Mouse (Mus musculus): ENCODE data around the gene Fam81a. TPM values are rescaled to one million over a fixed set of nuclear protein-coding genes. Genes with fewer than 3 reads are reported as not detected.

The Fam81a gene
- polyA plus RNA-seq, 1 experiment from 2014 or later, result 5.9 TPM

DNA sequence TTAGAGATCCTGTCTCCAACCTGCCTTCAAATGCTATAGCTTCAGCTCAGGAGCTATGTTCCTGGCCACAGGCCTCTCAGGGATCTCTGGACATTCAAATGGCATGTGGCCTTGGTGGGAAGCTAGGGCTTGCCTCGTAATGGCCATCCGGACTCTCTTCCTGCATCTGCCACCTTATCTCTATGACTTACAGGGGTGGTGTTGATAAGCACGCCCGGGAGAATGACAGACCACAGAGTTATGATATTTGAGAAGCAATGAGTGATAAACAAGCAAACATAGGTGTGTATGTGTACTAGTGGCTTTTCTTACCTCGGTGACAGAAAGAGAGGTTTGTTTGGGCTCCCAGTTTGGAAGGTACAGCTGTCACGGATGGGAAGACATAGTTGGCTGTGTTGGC, 96.1 kb downstream of the Fam81a start:
- Histone ChIP-seq H3K4me3 (replicated peaks; ENCODE audit: low read depth, low read length) (no peak overlapping the region), H3K9me3 (ENCODE audit: control insufficient read depth, low read length) (no peaks in the 10 kb centered on the region), H3K27ac (replicated peaks; ENCODE audit: low read depth, low read length) (no peak overlapping the region), H3K36me3 (ENCODE audit: control insufficient read depth, insufficient read depth, low read length) (no peaks in the 10 kb centered on the region), H3K4me2 (ENCODE audit: low read length) (no peak overlapping the region), H3K9ac (replicated peaks; ENCODE audit: low read length) (no peak overlapping the region), H3K27me3 (ENCODE audit: control insufficient read depth, insufficient read depth, low read length) (no peaks in the 10 kb centered on the region), H3K4me1 (ENCODE audit: control insufficient read depth, insufficient read depth, low read length) (no peaks in the 10 kb centered on the region)
- WGBS, result 95% methylated on average over 6 of the region's 6 CpGs
- DNase-seq (no peak), ATAC-seq (ENCODE audit: low FRiP score, low TSS enrichment) (no peak)

DNA sequence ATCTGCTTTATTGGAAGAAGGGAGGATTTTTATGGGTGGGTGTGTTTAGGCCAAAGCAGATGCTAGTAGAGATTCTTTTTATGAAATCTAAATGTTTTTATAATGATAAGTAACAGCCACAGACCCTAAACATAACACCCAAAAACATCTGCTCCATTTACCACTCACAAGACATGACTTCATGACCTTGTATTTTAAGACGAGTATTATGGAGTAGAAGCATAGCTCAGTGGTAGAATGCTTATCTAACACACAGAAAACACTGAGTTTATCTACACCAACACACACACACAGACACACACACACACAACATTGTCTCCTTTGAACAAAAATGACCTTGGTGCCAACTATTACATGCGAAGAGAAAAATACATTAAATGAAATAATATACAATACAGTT, 97.5 kb downstream of the Fam81a start:
- no peaks in the 10 kb centered on the region for H3K36me3 ChIP-seq (ENCODE audit: control insufficient read depth, insufficient read depth, low read length)
- ATAC-seq (ENCODE audit: low FRiP score, low TSS enrichment) (no peak), DNase-seq (no peak)
- H3K4me1 ChIP-seq (ENCODE audit: control insufficient read depth, insufficient read depth, low read length), result no peaks in the 10 kb centered on the region
- no peak overlapping the region for H3K4me3 ChIP-seq (replicated peaks; ENCODE audit: low read depth, low read length)
- no peaks in the 10 kb centered on the region for H3K27me3 ChIP-seq (ENCODE audit: control insufficient read depth, insufficient read depth, low read length)
- H3K4me2 ChIP-seq (ENCODE audit: low read length), result no peak overlapping the region
- H3K9me3 ChIP-seq (ENCODE audit: control insufficient read depth, low read length), result no peaks in the 10 kb centered on the region
- WGBS, result 81% methylated on average over 2 of the region's 2 CpGs
- H3K9ac ChIP-seq (replicated peaks; ENCODE audit: low read length), result no peak overlapping the region
- no peak overlapping the region for H3K27ac ChIP-seq (replicated peaks; ENCODE audit: low read depth, low read length)

DNA sequence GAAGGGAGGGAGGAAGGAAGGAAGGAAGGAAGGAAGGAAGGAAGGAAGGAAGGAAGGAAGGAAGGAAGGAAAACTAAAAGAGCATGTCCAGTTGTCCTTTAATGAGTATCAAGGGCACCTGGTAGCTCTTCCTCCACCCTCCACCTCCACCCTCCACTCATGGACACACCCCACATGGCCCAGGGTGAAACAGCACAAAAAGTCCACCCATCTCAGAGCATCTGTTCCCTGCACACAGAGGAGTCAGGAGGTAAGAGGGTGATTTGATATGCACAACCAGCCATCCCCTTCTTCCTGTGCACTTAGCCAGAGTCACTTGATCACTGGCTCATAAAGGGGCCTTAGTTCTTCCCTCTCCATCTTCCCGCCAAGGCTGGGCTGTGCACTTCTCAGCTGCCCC, 99.4 kb downstream of the Fam81a start:
- DNase-seq (no peak), ATAC-seq (ENCODE audit: low FRiP score, low TSS enrichment) (no peak)
- H3K27me3 ChIP-seq (ENCODE audit: control insufficient read depth, insufficient read depth, low read length), result no peaks in the 10 kb centered on the region
- no peaks in the 10 kb centered on the region for H3K36me3 ChIP-seq (ENCODE audit: control insufficient read depth, insufficient read depth, low read length)
- H3K27ac ChIP-seq (replicated peaks; ENCODE audit: low read depth, low read length), result no peak overlapping the region
- no peak overlapping the region for H3K4me3 ChIP-seq (replicated peaks; ENCODE audit: low read depth, low read length)
- H3K4me2 ChIP-seq (ENCODE audit: low read length), result no peak overlapping the region
- 63% methylated on average over 1 of the region's 1 CpGs for WGBS
- H3K9ac ChIP-seq (replicated peaks; ENCODE audit: low read length), result no peak overlapping the region
- H3K4me1 ChIP-seq (ENCODE audit: control insufficient read depth, insufficient read depth, low read length), result no peaks in the 10 kb centered on the region
- H3K9me3 ChIP-seq (ENCODE audit: control insufficient read depth, low read length), result no peaks in the 10 kb centered on the region

DNA sequence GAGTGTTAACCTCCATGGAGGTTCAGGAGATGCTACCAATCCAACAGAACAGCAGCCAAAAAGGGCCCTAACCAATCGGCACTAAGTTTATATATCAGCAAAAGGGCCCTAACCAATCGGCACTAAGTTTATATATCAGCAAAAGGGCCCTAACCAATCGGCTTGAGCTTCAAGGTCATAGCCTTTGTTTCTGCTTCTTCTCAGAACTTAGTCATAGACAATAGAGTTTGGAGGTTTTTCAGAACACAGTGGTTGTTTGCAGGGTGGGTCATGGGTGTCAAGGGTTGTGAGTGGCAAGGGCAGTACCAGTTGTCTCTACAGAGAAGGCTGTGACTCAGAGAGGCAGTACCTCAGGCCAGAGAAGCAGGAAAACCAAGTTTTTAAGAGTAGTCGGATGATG, 100.2 kb downstream of the Fam81a start:
- H3K9ac ChIP-seq (replicated peaks; ENCODE audit: low read length), result no peak overlapping the region
- ATAC-seq (ENCODE audit: low FRiP score, low TSS enrichment) (no peak), DNase-seq (no peak)
- no peak overlapping the region for H3K27ac ChIP-seq (replicated peaks; ENCODE audit: low read depth, low read length)
- 92% methylated on average over 4 of the region's 4 CpGs for WGBS
- no peaks in the 10 kb centered on the region for H3K27me3 ChIP-seq (ENCODE audit: control insufficient read depth, insufficient read depth, low read length)
- no peak overlapping the region for H3K4me2 ChIP-seq (ENCODE audit: low read length)
- H3K4me1 ChIP-seq (ENCODE audit: control insufficient read depth, insufficient read depth, low read length), result no peaks in the 10 kb centered on the region
- H3K9me3 ChIP-seq (ENCODE audit: control insufficient read depth, low read length), result no peaks in the 10 kb centered on the region
- H3K4me3 ChIP-seq (replicated peaks; ENCODE audit: low read depth, low read length), result no peak overlapping the region
- H3K36me3 ChIP-seq (ENCODE audit: control insufficient read depth, insufficient read depth, low read length), result no peaks in the 10 kb centered on the region

DNA sequence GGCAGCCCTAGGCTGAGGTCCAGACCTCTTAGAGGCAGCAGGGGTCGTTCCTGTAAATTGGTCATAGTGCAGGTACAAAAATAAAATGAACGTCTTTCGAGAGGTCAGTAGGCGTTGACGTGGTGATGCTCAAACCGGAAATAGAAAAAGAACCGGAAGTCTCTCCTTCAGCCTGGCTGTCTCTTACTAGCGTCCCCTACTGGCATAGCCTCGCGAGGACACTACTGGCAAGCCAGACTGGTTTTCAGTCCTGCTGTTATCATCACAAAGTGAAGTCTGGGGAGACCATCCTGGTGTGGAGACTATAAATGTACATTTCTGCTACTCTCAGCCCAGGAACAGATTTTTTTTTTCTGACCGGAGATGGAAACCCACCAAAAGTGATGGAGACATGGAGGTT, 101.8 kb downstream of the Fam81a start:
- no peak overlapping the region for H3K4me3 ChIP-seq (replicated peaks; ENCODE audit: low read depth, low read length)
- no peak overlapping the region for H3K9ac ChIP-seq (replicated peaks; ENCODE audit: low read length)
- WGBS, result 87% methylated on average over 11 of the region's 11 CpGs
- ATAC-seq (ENCODE audit: low FRiP score, low TSS enrichment) (no peak), DNase-seq (no peak)
- H3K4me1 ChIP-seq (ENCODE audit: control insufficient read depth, insufficient read depth, low read length), result no peaks in the 10 kb centered on the region
- no peak overlapping the region for H3K27ac ChIP-seq (replicated peaks; ENCODE audit: low read depth, low read length)
- H3K4me2 ChIP-seq (ENCODE audit: low read length), result no peak overlapping the region
- H3K27me3 ChIP-seq (ENCODE audit: control insufficient read depth, insufficient read depth, low read length), result no peaks in the 10 kb centered on the region
- no peaks in the 10 kb centered on the region for H3K9me3 ChIP-seq (ENCODE audit: control insufficient read depth, low read length)
- no peaks in the 10 kb centered on the region for H3K36me3 ChIP-seq (ENCODE audit: control insufficient read depth, insufficient read depth, low read length)

DNA sequence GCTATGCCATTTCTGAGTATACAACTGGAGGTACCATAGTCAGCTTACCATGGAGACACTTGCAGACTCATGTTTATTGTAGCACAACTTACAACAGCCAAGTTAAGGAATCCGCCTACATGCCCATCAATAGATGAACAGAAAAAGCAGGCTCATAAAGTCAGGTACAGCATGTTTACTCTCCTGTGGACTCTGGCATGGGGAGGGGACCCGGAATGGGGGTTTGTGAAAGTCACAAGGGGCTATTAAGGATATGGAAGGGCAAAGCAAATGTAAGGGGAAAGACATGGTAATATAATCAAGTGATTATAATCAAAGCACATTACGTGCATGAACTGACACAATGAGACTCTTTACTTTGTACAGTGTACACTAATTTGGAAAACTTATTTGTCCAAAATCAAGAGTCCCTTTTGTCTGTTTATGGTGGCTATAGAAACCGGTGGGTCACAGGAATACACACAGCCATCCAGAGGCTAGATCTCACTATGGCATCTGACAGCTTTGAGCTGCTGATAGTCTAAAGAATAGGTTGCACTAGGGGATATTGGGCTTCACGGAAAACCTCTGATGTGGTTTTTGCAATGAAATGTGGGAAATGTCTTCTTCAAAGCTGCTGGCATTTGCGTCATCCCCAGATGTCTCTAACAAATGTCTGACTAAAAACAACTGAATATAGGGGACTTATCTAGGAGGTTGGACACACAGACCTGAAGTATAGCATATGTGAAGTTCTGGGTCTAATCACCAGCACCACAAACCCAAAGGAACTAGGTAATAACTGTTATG, 102.6 kb downstream of the Fam81a start:
- Histone ChIP-seq H3K36me3 (ENCODE audit: control insufficient read depth, insufficient read depth, low read length) (no peaks in the 10 kb centered on the region), H3K4me3 (replicated peaks; ENCODE audit: low read depth, low read length) (no peak overlapping the region), H3K9ac (replicated peaks; ENCODE audit: low read length) (no peak overlapping the region), H3K4me1 (ENCODE audit: control insufficient read depth, insufficient read depth, low read length) (no peaks in the 10 kb centered on the region), H3K9me3 (ENCODE audit: control insufficient read depth, low read length) (no peaks in the 10 kb centered on the region), H3K27me3 (ENCODE audit: control insufficient read depth, insufficient read depth, low read length) (no peaks in the 10 kb centered on the region), H3K27ac (replicated peaks; ENCODE audit: low read depth, low read length) (no peak overlapping the region), H3K4me2 (ENCODE audit: low read length) (no peak overlapping the region)
- ATAC-seq (ENCODE audit: low FRiP score, low TSS enrichment) (no peak), DNase-seq (no peak)
- whole genome bisulfite sequencing, result 88% methylated on average over 6 of the region's 6 CpGs

Other genes with a start within 250 kb of the Fam81a start
- gene Bnip2, start 153.1 kb downstream of the Fam81a start, polyA plus RNA-seq (2014; fragmentation: Nextera tagmentation; extraction: Ambion mirVana), result 74.8 and 92.8 TPM in 2 replicates
- gene Gtf2a2, start 130.0 kb downstream of the Fam81a start, polyA plus RNA-seq (2014; fragmentation: Nextera tagmentation; extraction: Ambion mirVana), result 205 and 227 TPM in 2 replicates
- gene Gcnt3, start 104.5 kb downstream of the Fam81a start, polyA plus RNA-seq (2014; fragmentation: Nextera tagmentation; extraction: Ambion mirVana), result not detected in 2 replicates
- gene Myo1e, start 64.8 kb upstream of the Fam81a start, polyA plus RNA-seq (2014; fragmentation: Nextera tagmentation; extraction: Ambion mirVana), result 3.8 and 6.5 TPM in 2 replicates